Mouse (Mus musculus): ENCODE measurements around the gene B3gnt6.

DNA sequence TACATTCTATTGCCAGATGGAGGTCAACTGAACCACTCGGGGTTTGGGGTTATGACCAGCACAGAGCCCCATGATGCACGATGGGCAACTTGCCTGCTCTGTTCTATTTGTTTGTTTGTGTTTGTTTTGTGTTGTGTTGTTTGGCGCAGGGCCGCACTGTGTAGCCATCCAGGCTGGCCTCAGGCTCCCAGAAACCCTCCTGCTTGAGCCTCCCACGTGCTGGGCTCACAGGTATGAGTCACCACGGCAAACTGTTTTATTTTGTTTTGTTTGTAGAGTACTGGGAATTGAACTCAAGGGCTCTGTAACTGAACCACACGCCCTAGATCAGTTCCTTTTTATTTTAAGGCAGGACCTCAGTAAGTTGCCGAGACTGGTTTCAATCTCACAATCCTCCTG, 52.8 kb downstream of the B3gnt6 start:
- TF ChIP-seq CTCF (IDR thresholded peaks at IDR 0.05; ENCODE audit: borderline replicate concordance, insufficient read depth, low read depth, low read length) (no peak), POLR2A (IDR thresholded peaks at IDR 0.05; ENCODE audit: borderline replicate concordance, insufficient read depth, low read length) (no peak)

Data from cerebellum, adult 2 months (tissue).